Mouse (Mus musculus) stomach, postnatal 0 days (tissue): ENCODE measurements at regions not wholly inside any gene's neighbourhood (a gene's known extent, or its start where the extent isn't known, plus 50 kb on each side); places are given as distances from the start of the nearest gene placed in this dataset.

Experiments used
- ATAC-seq: fragments of 200-750 bp; cut with Nextera tagmentation; 2 replicates; pipeline ENCODE4 v1.8.0; 2017; ENCODE audit not compliant: low FRiP score, low TSS enrichment
- DNase-seq: peaks from one replicate; pipeline ENCODE4 v3.0.0-alpha.2; 2016; ENCODE audit warnings: low spot score
- H3K27ac ChIP-seq: fragments of 300-500 bp; sonication (generic); replicated peaks from 2 replicates; pipeline ENCODE4 v1.5.1; 2014; ENCODE audit warnings: mild to moderate bottlenecking, control low read depth
- H3K27me3 ChIP-seq: fragments of 300-500 bp; sonication (generic); 2 replicates; pipeline ENCODE4 v1.6.1; 2014; ENCODE audit warnings: low read length; ENCODE audit not compliant: control insufficient read depth, insufficient read depth
- H3K36me3 ChIP-seq: fragments of 300-500 bp; sonication (generic); 2 replicates; pipeline ENCODE4 v1.6.1; 2014; ENCODE audit warnings: low read length, mixed read lengths; ENCODE audit not compliant: control insufficient read depth, insufficient read depth
- H3K4me1 ChIP-seq: fragments of 300-500 bp; sonication (generic); replicated peaks from 2 replicates; pipeline ENCODE4 v1.6.1; 2014; ENCODE audit warnings: antibody characterized with exemption; ENCODE audit not compliant: control insufficient read depth, insufficient read depth
- H3K4me2 ChIP-seq: fragments of 300-500 bp; sonication (generic); replicated peaks from 2 replicates; pipeline ENCODE4 v1.6.1; 2014; ENCODE audit warnings: low read depth, mild to moderate bottlenecking, control low read depth, moderate library complexity
- H3K4me3 ChIP-seq: fragments of 300-500 bp; sonication (generic); 2 replicates; pipeline ENCODE4 v1.5.1; 2014; ENCODE audit warnings: low read depth, low read length, control low read depth
- H3K9ac ChIP-seq: fragments of 300-500 bp; sonication (generic); 2 replicates; pipeline ENCODE4 v1.6.1; 2014; ENCODE audit warnings: mild to moderate bottlenecking, low read length, control low read depth, mixed read lengths
- H3K9me3 ChIP-seq: fragments of 300-500 bp; sonication (generic); 2 replicates; pipeline ENCODE4 v1.6.1; 2016; ENCODE audit warnings: low read length; ENCODE audit not compliant: control insufficient read depth
- CTCF ChIP-seq: IDR thresholded peaks from 2 replicates; pipeline ENCODE4 v1.5.1; 2016; ENCODE audit warnings: antibody characterized with exemption, low read depth, mild to moderate bottlenecking, moderate library complexity
- EP300 ChIP-seq: optimal IDR thresholded peaks from 2 replicates; pipeline ENCODE3; 2016; ENCODE audit warnings: antibody characterized with exemption
- WGBS: fragments of 180-500 bp; shearing (Covaris S2); extraction: QIAGEN DNeasy Blood & Tissue Kit; methylation state at CpG from one replicate; pipeline ENCODE4 v1.1.7; 2014; 5-methylcytosine and 5-hydroxymethylcytosine counted together

DNA sequence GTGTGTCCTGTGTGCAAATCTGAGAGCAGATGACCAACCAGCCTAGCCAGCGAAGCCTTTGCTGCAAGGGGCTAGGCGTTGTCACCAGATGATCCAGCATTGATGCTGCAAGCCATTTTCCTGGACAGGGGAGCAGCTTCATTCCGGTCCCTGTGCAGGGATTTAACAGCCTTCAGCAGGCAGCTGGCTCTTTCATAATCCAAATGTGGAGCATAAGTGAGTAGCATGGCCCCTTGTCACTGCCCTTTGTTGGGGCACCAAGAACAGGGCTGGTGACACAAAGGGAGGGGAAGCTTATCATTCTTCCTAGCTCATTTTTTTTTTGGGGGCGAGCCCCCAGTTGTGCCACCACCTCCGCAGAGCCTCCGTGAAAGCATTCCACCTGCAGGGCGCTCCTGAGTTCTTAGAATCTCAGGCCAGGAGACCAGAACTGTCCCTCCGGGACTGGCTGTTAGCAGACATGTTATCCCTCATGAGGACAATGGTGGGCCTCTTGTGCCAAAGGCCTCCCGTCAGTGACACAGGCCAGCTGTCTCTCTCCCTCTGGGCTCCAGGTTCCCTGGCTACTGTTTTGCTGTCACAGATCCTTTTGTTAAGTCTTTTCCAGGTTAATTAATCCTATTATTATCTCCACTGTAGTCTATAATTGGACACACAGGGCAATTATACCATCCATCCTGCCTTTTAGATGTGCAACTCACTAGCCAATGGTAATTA, 430.7 kb upstream of the Fam160b2 start:
- H3K9ac ChIP-seq = no peak overlapping the region
- DNase-seq = no peak
- H3K4me2 ChIP-seq = no peak overlapping the region
- ATAC-seq = no peak
- H3K27me3 ChIP-seq = no peaks in the 10 kb centered on the region
- TF ChIP-seq EP300 (no peak), CTCF (no peak)
- no peaks in the 10 kb centered on the region for H3K36me3 ChIP-seq
- no peak overlapping the region for H3K4me3 ChIP-seq
- H3K9me3 ChIP-seq = no peaks in the 10 kb centered on the region
- 83% methylated on average over 9 of the region's 9 CpGs for WGBS
- H3K27ac ChIP-seq = no peak overlapping the region
- H3K4me1 ChIP-seq = no peaks in the 10 kb centered on the region
